Mouse (Mus musculus) induced T-regulatory cell, adult 2 months (primary cell): ENCODE data around the gene Kcna10.

Source experiments
- DNase-seq: peaks from one replicate; pipeline ENCODE4 v3.0.0-alpha.2; 2012; ENCODE audit warnings: low read depth

Kcna10 gene

GRCm38 (mm10) chr3:107204413-107204812, 21.6 kb downstream of the Kcna10 start:
- no peak for DNase-seq

GRCm38 (mm10) chr3:107205170-107205569, 22.3 kb downstream of the Kcna10 start:
- DNase-seq, result no peak

- DNase-seq, result peak; percentile 92
Observed at GRCm38 (mm10) chr3:107205994-107206393, 23.1 kb downstream of the Kcna10 start.

- peak; percentile 54 for DNase-seq
Observed at GRCm38 (mm10) chr3:107206490-107207150, 23.8 kb downstream of the Kcna10 start.

GRCm38 (mm10) chr3:107207625-107208253, 24.9 kb downstream of the Kcna10 start:
- no peak for DNase-seq

- no peak for DNase-seq
Observed at GRCm38 (mm10) chr3:107214606-107215005, 31.8 kb downstream of the Kcna10 start.

- DNase-seq, result no peak
Observed at GRCm38 (mm10) chr3:107216400-107217100, 33.7 kb downstream of the Kcna10 start.

GRCm38 (mm10) chr3:107217101-107217480, 34.2 kb downstream of the Kcna10 start:
- no peak for DNase-seq

- DNase-seq, result no peak
Observed at GRCm38 (mm10) chr3:107218572-107218971, 35.7 kb downstream of the Kcna10 start.

- DNase-seq, result no peak
Observed at GRCm38 (mm10) chr3:107221608-107222007, 38.8 kb downstream of the Kcna10 start, which contains the start of gene Cym. Gene Cym, minus strand, starts transcription at chr3:107221732.

- DNase-seq, result no peak
Observed at GRCm38 (mm10) chr3:107223230-107223629, 40.4 kb downstream of the Kcna10 start.

- no peak for DNase-seq
Observed at GRCm38 (mm10) chr3:107225820-107226219, 43.0 kb downstream of the Kcna10 start.

- DNase-seq, result no peak
Observed at GRCm38 (mm10) chr3:107229221-107229620, 46.4 kb downstream of the Kcna10 start.

- no peak for DNase-seq
Observed at GRCm38 (mm10) chr3:107229822-107230221, 47.0 kb downstream of the Kcna10 start.

- DNase-seq, result no peak
Observed at GRCm38 (mm10) chr3:107230527-107230926, 47.7 kb downstream of the Kcna10 start, which contains the start of gene A630076J17Rik. Gene A630076J17Rik, plus strand, starts transcription at chr3:107230614.

- DNase-seq, result no peak
Observed at GRCm38 (mm10) chr3:107231202-107231601, 48.3 kb downstream of the Kcna10 start.

- DNase-seq, result peak; percentile 99
Observed at GRCm38 (mm10) chr3:107233351-107233813, 50.5 kb downstream of the Kcna10 start.

GRCm38 (mm10) chr3:107233945-107234344, 51.1 kb downstream of the Kcna10 start:
- DNase-seq, result no peak

- DNase-seq, result no peak
Observed at GRCm38 (mm10) chr3:107238051-107238450, 55.2 kb downstream of the Kcna10 start.

- DNase-seq, result no peak
Observed at GRCm38 (mm10) chr3:107238471-107238980, 55.7 kb downstream of the Kcna10 start.

- DNase-seq, result no peak
Observed at GRCm38 (mm10) chr3:107239607-107240006, 56.8 kb downstream of the Kcna10 start, which contains the start of gene Prok1. Gene Prok1, minus strand, starts transcription at chr3:107239707.

- no peak for DNase-seq
Observed at GRCm38 (mm10) chr3:107241389-107242094, 58.7 kb downstream of the Kcna10 start.
